Mouse (Mus musculus): ENCODE results near the gene Pdilt.

- TF ChIP-seq HCFC1 (IDR thresholded peaks at IDR 0.05; ENCODE audit: borderline replicate concordance, insufficient read depth, low read length) (no peak), MAFK (IDR thresholded peaks at IDR 0.05; ENCODE audit: insufficient read depth, low read depth, low read length) (no peak), ZC3H11A (IDR thresholded peaks at IDR 0.05; ENCODE audit: borderline replicate concordance, low read depth, low read length) (no peak), CHD2 (IDR thresholded peaks at IDR 0.05; ENCODE audit: low read depth, low read length) (no peak)
Observed at GRCm38 (mm10) chr7:119532924-119533323, 9.6 kb upstream of the Pdilt start.
